Mouse (Mus musculus): ENCODE measurements around the gene Gpr19. TPM values are rescaled to one million over a fixed set of nuclear protein-coding genes. Genes with fewer than 3 reads are reported as not detected.

Gpr19 gene
- polyA plus RNA-seq, 1 experiment from 2014 or later = 29.9 TPM

DNA sequence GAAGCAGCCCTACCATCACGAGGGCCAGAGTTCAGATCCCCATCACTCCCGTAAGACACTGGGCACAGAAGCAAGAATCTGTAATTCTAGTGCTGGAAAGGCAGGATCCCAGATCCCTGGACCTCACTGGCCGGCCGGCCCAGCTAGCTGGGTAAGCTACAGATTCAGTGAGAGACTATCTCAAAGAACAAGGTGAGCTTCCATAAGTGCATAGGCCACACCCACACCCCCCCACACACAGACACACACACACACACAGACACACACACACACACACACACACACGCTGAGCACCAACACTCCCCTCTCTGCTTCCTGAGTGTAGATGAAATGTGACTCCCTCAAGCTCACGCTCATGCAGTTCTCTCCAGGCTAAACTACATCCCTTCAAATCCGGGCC, 7.9 kb downstream of the Gpr19 start:
- DNase-seq (ENCODE audit: low spot score) = no peak
- Histone ChIP-seq H3K36me3 (0 out of 2 replicates have a peak, but pooled peaks cover 5% of the 10 kb centered on the region), H3K27ac (no peak overlapping the region), H3K4me1 (replicated peaks) (peaks cover 37% of the 10 kb centered on the region), H3K4me3 (no peak overlapping the region), H3K27me3 (ENCODE audit: insufficient read depth, poor library complexity, severe bottlenecking) (no peaks in the 10 kb centered on the region), H3K9me3 (no peaks in the 10 kb centered on the region)
- WGBS = 80% methylated on average over 7 of the region's 7 CpGs

DNA sequence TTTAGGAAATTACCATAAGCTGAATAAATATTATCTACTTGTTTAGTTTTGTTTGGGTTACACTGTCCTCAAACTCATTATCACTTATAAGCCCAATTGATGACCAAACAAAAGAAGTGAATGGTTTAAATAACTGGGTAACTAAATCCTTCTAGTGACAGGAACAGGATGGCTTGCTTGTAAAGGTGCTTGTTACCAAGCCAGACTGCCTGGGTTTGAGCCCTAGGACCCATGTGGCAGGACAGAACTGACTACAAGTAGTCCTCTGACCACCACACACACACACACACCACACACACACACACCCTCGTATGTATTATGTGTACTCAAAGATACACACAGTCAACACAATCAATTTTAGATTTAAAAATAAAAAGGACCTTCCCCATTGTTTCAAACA, 8.6 kb downstream of the Gpr19 start:
- WGBS = 87% methylated on average over 1 of the region's 1 CpGs
- Histone ChIP-seq H3K9me3 (no peaks in the 10 kb centered on the region), H3K36me3 (0 out of 2 replicates have a peak, but pooled peaks cover 9% of the 10 kb centered on the region), H3K27ac (peak overlapping the region; percentile 89; the same call in 1 of the 2 replicates), H3K4me3 (no peak overlapping the region), H3K4me1 (replicated peaks) (peaks cover 37% of the 10 kb centered on the region), H3K27me3 (ENCODE audit: insufficient read depth, poor library complexity, severe bottlenecking) (no peaks in the 10 kb centered on the region)
- DNase-seq (ENCODE audit: low spot score) = no peak

DNA sequence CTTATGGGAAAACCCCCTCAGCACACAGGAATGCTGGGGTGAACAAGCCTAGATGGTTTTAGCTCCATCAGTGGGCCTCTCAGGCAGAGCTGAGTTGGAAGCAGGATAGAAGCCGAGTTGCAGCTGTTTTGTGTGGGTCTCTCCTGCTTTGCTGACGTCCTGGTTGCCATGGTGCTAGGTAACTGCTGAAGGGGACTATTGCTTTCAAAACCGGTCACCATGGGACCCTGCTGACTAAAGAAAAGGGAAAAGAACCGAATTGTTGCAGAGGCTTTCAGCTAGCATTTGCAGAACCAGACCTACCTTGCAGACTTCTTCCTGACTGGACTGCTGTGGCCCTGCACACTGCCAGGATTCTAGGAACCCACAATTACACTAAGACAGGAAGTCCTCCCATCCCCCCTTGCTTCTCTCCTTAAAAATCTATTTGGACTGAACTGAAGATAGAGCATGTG, 9.8 kb downstream of the Gpr19 start:
- 6% methylated on average over 4 of the region's 4 CpGs for WGBS
- peak; percentile 62 for DNase-seq (ENCODE audit: low spot score)
- H3K27ac ChIP-seq = peak overlapping the region; percentile 89
- peaks cover 18% of the 10 kb centered on the region for H3K36me3 ChIP-seq
- H3K4me1 ChIP-seq (replicated peaks) = peaks cover 37% of the 10 kb centered on the region
- H3K4me3 ChIP-seq = peak overlapping the region; percentile 64
- H3K9me3 ChIP-seq = no peaks in the 10 kb centered on the region
- no peaks in the 10 kb centered on the region for H3K27me3 ChIP-seq (ENCODE audit: insufficient read depth, poor library complexity, severe bottlenecking)

- peaks cover 23% of the 10 kb centered on the region for H3K36me3 ChIP-seq
- no peaks in the 10 kb centered on the region for H3K9me3 ChIP-seq
- peak overlapping the region; percentile 64 for H3K4me3 ChIP-seq
- peak; percentile 88 for DNase-seq (ENCODE audit: low spot score)
- no peaks in the 10 kb centered on the region for H3K27me3 ChIP-seq (ENCODE audit: insufficient read depth, poor library complexity, severe bottlenecking)
- under 1% methylated on average over 10 of the region's 10 CpGs for WGBS
- H3K27ac ChIP-seq = peak overlapping the region; percentile 89
- H3K4me1 ChIP-seq (replicated peaks) = peaks cover 37% of the 10 kb centered on the region
These were observed 10.5 kb downstream of the Gpr19 start for GRCm38 (mm10) chr6:134887711-134888449.

DNA sequence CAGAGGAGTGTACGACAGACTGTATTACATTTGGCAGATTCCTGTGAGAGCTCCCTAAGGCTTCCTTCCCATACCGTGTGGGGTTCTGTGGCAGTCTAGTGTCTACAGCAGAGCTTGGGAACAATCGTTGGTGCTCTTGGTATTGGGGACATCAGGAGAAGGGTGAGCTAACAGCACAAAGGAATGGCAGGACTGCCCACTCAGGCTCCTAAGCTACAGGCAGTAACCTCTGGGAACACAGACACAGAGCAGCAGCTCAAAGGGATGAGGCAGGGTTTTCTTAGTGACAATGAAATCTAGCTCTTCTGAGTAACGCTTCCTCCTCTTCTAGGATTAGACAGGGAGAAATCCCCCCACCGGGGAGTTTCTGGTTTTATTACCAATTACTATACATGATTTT, 11.4 kb downstream of the Gpr19 start:
- 27% methylated on average over 5 of the region's 5 CpGs for WGBS
- Histone ChIP-seq H3K36me3 (peaks cover 31% of the 10 kb centered on the region), H3K9me3 (no peaks in the 10 kb centered on the region), H3K4me1 (replicated peaks) (peaks cover 37% of the 10 kb centered on the region), H3K27me3 (ENCODE audit: insufficient read depth, poor library complexity, severe bottlenecking) (no peaks in the 10 kb centered on the region), H3K4me3 (peak overlapping the region; percentile 64), H3K27ac (peak overlapping the region; percentile 89)
- peak; percentile 8 for DNase-seq (ENCODE audit: low spot score)

DNA sequence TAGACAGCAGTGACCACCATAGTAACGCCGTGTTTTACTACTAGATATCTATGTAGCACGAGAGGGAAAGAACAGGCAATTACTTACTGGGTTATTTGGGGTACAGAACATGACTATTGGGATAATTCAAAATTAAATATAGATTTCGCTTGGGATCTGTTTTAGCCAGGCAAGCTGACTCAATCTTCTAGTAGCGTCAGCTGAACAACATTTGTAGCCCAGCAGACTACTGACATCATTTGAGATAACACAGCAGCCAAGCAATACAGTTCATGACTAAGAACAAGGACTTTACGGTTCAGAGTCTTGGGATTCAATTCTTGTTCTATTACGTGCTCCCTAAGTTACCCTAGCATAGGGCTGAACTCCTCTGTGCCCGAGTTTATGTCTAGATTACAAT, 11.9 kb downstream of the Gpr19 start:
- H3K4me3 ChIP-seq = peak overlapping the region; percentile 64
- H3K4me1 ChIP-seq (replicated peaks) = peaks cover 37% of the 10 kb centered on the region
- peaks cover 36% of the 10 kb centered on the region for H3K36me3 ChIP-seq
- H3K27me3 ChIP-seq (ENCODE audit: insufficient read depth, poor library complexity, severe bottlenecking) = no peaks in the 10 kb centered on the region
- H3K27ac ChIP-seq = peak overlapping the region; percentile 89
- WGBS = 89% methylated on average over 8 of the region's 8 CpGs
- no peaks in the 10 kb centered on the region for H3K9me3 ChIP-seq
- DNase-seq (ENCODE audit: low spot score) = no peak

DNA sequence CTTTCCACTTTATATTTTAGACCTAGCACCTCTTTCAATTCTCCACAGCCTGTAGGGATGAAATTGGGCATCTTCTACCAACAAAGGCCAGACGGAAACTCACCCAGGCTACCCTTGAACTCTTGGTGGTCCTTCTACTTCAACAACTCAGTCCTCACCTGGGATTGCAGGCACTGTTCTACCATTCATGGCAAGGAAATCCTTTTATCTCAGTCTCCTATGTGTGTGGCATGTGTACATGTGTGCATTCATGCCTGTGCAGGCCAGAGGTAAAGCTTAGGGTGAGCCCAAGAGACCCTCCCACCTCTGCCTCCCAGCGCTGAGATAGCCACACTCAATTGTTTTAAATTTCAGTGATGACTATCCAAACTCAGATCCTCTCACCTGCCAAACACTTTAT, 12.9 kb downstream of the Gpr19 start:
- Histone ChIP-seq H3K36me3 (peaks cover 44% of the 10 kb centered on the region), H3K9me3 (no peaks in the 10 kb centered on the region), H3K4me1 (replicated peaks) (peaks cover 44% of the 10 kb centered on the region), H3K27me3 (ENCODE audit: insufficient read depth, poor library complexity, severe bottlenecking) (no peaks in the 10 kb centered on the region), H3K27ac (no peak overlapping the region), H3K4me3 (no peak overlapping the region)
- no peak for DNase-seq (ENCODE audit: low spot score)
- 95% methylated on average over 2 of the region's 2 CpGs for WGBS

DNA sequence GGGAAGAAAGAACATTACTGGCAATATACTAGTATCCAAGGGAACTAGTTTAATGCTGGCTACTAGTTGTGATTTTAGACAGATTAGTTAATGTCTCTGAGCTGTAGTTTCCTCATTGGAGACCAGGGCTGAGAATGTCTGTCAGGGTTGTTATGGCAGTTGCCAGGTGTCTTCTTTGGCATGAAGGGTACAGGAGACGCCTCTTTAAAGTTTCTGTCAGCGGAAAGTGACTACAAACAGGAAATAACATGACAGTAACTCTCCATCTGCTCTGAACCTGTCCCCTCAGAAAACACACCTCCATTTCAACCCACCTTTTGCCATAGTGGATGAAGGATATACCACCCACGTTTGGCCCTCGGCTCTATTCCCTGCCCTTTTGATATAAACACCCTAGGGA, 14.7 kb downstream of the Gpr19 start:
- peaks cover 44% of the 10 kb centered on the region for H3K36me3 ChIP-seq
- H3K27ac ChIP-seq = no peak overlapping the region
- no peaks in the 10 kb centered on the region for H3K27me3 ChIP-seq (ENCODE audit: insufficient read depth, poor library complexity, severe bottlenecking)
- no peak overlapping the region for H3K4me3 ChIP-seq
- WGBS = 85% methylated on average over 4 of the region's 4 CpGs
- peaks cover 32% of the 10 kb centered on the region for H3K4me1 ChIP-seq (replicated peaks)
- no peaks in the 10 kb centered on the region for H3K9me3 ChIP-seq
- no peak for DNase-seq (ENCODE audit: low spot score)

DNA sequence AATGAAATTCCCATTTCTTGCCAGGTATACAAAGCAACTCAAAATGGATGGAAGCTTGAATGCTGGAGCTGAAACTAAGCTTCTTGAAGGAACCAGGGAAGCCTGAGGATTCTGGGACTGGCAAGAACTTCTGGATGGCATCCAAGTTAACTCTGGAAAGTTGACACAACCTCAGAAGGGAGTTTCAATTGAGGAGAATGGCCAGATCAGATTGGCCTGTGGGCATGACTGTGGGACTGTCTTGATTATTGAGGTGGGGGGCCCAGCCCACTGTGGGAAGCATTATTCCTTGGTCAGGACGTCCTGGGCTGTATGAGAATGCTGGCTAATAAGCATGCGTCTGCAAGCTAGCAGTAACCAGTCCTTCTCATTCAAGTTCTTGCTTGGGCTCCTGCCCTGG, 18.3 kb downstream of the Gpr19 start:
- no peak overlapping the region for H3K4me3 ChIP-seq
- no peaks in the 10 kb centered on the region for H3K27me3 ChIP-seq (ENCODE audit: insufficient read depth, poor library complexity, severe bottlenecking)
- no peak overlapping the region for H3K27ac ChIP-seq
- 81% methylated on average over 2 of the region's 2 CpGs for WGBS
- no peak for DNase-seq (ENCODE audit: low spot score)
- H3K36me3 ChIP-seq = peaks cover 57% of the 10 kb centered on the region
- H3K4me1 ChIP-seq (replicated peaks) = peaks cover 7% of the 10 kb centered on the region; the same call in 1 of the 2 replicates
- no peaks in the 10 kb centered on the region for H3K9me3 ChIP-seq

GRCm38 (mm10) chr6:134879556-134879955, 18.8 kb downstream of the Gpr19 start:
- H3K27me3 ChIP-seq (ENCODE audit: insufficient read depth, poor library complexity, severe bottlenecking) = no peaks in the 10 kb centered on the region
- WGBS = 85% methylated on average over 5 of the region's 5 CpGs
- H3K9me3 ChIP-seq = no peaks in the 10 kb centered on the region
- H3K4me1 ChIP-seq (replicated peaks) = peaks cover 7% of the 10 kb centered on the region; the same call in 1 of the 2 replicates
- no peak overlapping the region for H3K4me3 ChIP-seq
- DNase-seq (ENCODE audit: low spot score) = no peak
- H3K36me3 ChIP-seq = peaks cover 57% of the 10 kb centered on the region
- H3K27ac ChIP-seq = no peak overlapping the region

GRCm38 (mm10) chr6:134877892-134878291, 20.5 kb downstream of the Gpr19 start:
- Histone ChIP-seq H3K27me3 (ENCODE audit: insufficient read depth, poor library complexity, severe bottlenecking) (no peaks in the 10 kb centered on the region), H3K9me3 (no peaks in the 10 kb centered on the region), H3K36me3 (peaks cover 50% of the 10 kb centered on the region), H3K4me1 (replicated peaks) (peaks cover 7% of the 10 kb centered on the region; the same call in 1 of the 2 replicates), H3K27ac (no peak overlapping the region), H3K4me3 (no peak overlapping the region)
- WGBS = 90% methylated on average over 1 of the region's 1 CpGs
- DNase-seq (ENCODE audit: low spot score) = no peak

GRCm38 (mm10) chr6:134877276-134877675, 21.1 kb downstream of the Gpr19 start:
- 86% methylated on average over 4 of the region's 4 CpGs for WGBS
- no peaks in the 10 kb centered on the region for H3K27me3 ChIP-seq (ENCODE audit: insufficient read depth, poor library complexity, severe bottlenecking)
- no peak for DNase-seq (ENCODE audit: low spot score)
- H3K4me1 ChIP-seq (replicated peaks) = peaks cover 7% of the 10 kb centered on the region; the same call in 1 of the 2 replicates
- H3K4me3 ChIP-seq = no peak overlapping the region
- no peak overlapping the region for H3K27ac ChIP-seq
- H3K9me3 ChIP-seq = no peaks in the 10 kb centered on the region
- H3K36me3 ChIP-seq = peaks cover 45% of the 10 kb centered on the region

DNA sequence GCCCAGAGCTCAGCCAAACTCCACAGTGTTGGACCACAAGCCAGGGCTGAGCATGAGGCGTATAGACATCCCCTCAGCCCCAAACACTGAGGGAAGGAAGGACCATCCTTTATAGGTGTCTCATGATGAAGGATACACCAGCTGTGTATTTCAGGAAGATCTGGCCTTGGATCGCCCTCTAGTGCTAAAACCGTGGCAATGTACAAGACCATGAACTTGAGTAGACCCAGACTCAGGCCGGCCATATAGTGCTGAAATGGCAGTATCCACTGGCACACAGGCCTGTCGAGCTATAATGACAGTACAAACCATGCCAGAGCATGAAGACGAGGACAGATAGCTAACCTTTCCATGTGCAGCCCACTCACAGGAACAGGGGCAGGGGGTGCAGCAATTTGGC, 21.6 kb downstream of the Gpr19 start:
- H3K9me3 ChIP-seq = no peaks in the 10 kb centered on the region
- DNase-seq (ENCODE audit: low spot score) = no peak
- H3K4me3 ChIP-seq = no peak overlapping the region
- H3K27me3 ChIP-seq (ENCODE audit: insufficient read depth, poor library complexity, severe bottlenecking) = no peaks in the 10 kb centered on the region
- WGBS = 82% methylated on average over 6 of the region's 6 CpGs
- H3K4me1 ChIP-seq (replicated peaks) = peaks cover 7% of the 10 kb centered on the region; the same call in 1 of the 2 replicates
- H3K36me3 ChIP-seq = peaks cover 44% of the 10 kb centered on the region
- no peak overlapping the region for H3K27ac ChIP-seq
